Mouse (Mus musculus) monocyte, adult 59 days (primary cell): ENCODE results near the gene Kmt2e. TPM values are rescaled to one million over a fixed set of nuclear protein-coding genes. Genes with fewer than 3 reads are reported as not detected.

Source experiments
- total RNA-seq, 2 experiments: library from RNA; stranded (reverse); gene quantifications; one replicate each; pipeline ENCODE4 v1.2.4; 2023

Kmt2e gene
- total RNA-seq: 100 to 1,000 TPM; 138 to 148 TPM

DNA sequence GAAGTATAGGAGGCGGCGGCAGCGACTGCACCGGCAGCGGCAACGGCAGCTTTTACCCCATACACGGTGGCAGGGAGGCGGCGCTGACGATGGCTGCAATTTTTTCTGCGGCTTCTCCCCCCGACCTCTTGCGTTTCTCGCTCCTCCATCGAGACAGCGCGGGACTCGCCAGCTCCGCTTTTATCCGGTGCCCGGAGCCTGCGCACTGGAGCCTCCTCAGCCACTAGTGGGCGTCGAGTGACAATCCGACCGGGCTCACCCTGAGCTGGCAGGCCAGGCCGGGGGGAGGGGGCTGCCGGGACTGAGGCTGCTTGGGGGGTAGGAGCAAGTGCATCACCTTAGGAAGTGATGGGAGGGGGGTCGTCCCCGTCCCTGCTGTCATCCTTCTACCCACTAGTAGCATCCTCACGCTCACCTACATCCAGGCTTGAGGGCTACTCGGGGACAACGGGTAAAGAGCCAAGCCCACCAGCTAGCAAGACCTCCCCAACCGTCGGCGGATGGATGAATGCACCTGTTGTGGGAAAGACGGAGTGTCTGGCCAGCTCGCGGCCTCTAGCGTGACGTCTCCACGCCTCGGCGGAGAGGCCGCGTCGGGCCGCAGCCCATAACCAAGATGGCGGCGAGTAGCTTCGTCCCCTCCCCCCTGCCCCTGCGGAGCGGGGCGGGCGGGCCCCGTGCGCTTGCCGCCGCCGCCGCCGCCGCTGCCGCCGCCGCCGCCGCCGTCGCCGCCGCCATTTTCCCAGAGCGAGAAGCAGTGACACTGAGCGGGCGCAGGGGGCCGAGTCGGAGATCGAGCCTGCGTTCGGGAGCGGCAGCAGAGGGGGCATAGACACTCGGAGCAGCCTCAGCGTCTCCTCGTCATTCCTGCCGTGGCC, at the start of gene Kmt2e:
Gene Kmt2e, plus strand, starts transcription at position 722 of the 878 bp plus-strand sequence.

